Comparison of ENCODE assay signal across 8 mouse cellular contexts in the genomic region with DNA sequence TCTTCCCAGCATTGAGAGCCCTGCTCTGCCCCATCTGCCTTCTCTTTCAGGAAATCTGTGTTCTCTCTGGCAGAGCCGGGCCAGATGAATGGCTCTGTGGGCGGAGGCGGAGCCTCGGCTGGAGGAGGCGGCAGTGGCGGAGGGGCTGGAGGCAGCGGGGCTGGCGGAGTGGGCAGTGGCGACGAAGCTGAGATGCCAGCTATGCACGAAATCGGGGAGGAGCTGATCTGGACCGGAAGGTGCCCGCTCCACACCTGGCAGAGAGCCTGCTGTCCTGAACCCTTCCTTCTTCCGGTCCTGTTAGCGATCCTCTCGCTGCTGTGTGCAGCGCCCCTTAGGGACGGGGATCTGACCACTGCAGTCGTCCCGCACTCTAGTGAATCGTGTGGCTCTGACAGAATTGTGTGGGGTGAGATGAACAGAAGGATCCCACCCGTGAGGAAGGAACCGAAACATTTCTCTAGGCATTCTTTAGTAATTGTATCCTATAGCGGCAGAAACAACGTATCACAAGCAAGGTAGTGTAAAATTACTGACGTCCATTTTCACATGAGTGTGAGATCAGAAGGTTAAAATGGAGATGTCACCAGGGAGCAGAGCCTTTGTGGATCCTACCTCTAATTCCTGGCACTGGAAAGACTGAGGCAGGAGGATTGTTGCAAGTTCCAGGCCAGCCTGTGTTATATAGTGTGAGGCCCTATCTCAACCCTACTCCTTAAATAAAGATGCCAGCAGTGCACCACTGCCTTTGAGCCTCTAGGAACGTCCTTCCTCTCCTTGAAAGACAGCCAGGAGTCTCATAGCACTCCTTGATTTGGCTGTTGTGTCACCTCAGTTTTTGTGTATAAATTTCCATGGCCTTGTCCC. TPM values are rescaled to one million over a fixed set of nuclear protein-coding genes. Genes with fewer than 3 reads are reported as not detected.
DNase-seq lines count a peak whose midpoint lies in the region; ATAC-seq and TF ChIP-seq lines count a peak whose summit lies in the region.

No protein-coding gene starts in this region.

- no peaks in the 10 kb centered on the region for H3K79me2 ChIP-seq in CH12.LX (replicated peaks; ENCODE audit: control insufficient read depth, extremely low read depth, insufficient read depth, poor library complexity, severe bottlenecking)

- ATAC-seq in forebrain, embryonic 13.5 days, result peak; percentile 96
- peak; percentile 97 for ATAC-seq in heart, postnatal 0 days (ENCODE audit: insufficient read depth, low read depth)
- ATAC-seq in liver, embryonic 15.5 days (ENCODE audit: insufficient read depth), result peak; percentile 62; the same call in 1 of the 2 replicates
- ATAC-seq in neural tube, embryonic 11.5 days (ENCODE audit: insufficient read depth, low FRiP score, low TSS enrichment), result peak; percentile 85
- ATAC-seq in stomach, embryonic 16.5 days (ENCODE audit: insufficient read depth, low FRiP score), result peak; percentile 90

- dilution Hi-C loops in CH12.LX (cut with MboI; ENCODE audit: extremely low pct_ligation_motif_present, extremely low pct_unique_long_range_greater_than_20kb, low sequenced_read_pairs), result no loop called here

- peak; percentile 66 for DNase-seq in CH12.LX (ENCODE audit: extremely low read depth)
- peak; percentile 22 for DNase-seq in c-Kit-positive CD71-positive TER-119-positive erythroid progenitor cells, embryonic 14.5 days (ENCODE audit: low spot score)
- DNase-seq in heart, postnatal 0 days (ENCODE audit: low spot score), result peak; percentile 96
- peak; percentile 89 to 95 for DNase-seq in kidney, postnatal 4 days
- DNase-seq in neural tube, embryonic 11.5 days (ENCODE audit: low spot score), result peak; percentile 81

- in situ Hi-C loops in CH12.LX (cut with MboI; ENCODE audit: low pct_ligation_motif_present, low pct_unique_long_range_greater_than_20kb, low sequenced_read_pairs), result no loop called here

- peak in 1 of 2 experiments; percentile 76; a peak in 2 of 4 replicates for TF ChIP-seq CTCF in CH12.LX (conservative IDR thresholded peaks at IDR 0.05 in 1 of 2, IDR thresholded peaks at IDR 0.05 in 1 of 2; ENCODE audit: low read depth in 2 of 2, low read length in 2 of 2)
- TF ChIP-seq CTCF in heart, postnatal 0 days (IDR thresholded peaks at IDR 0.05; ENCODE audit: low read depth), result peak; percentile 76

- TF ChIP-seq RAD21 in CH12.LX (IDR thresholded peaks at IDR 0.05; ENCODE audit: low read depth, low read length), result peak; percentile 40

- 2% methylated on average over 28 of the region's 28 CpGs for WGBS in forebrain, embryonic 13.5 days
- WGBS in heart, postnatal 0 days, result 1% methylated on average over 26 of the region's 28 CpGs
- 3% methylated on average over 27 of the region's 28 CpGs for WGBS in liver, embryonic 15.5 days (ENCODE audit: insufficient replicate concordance)
- WGBS in neural tube, embryonic 11.5 days, result 3% methylated on average over 28 of the region's 28 CpGs
- 3% methylated on average over 28 of the region's 28 CpGs for WGBS in stomach, embryonic 16.5 days

- peak; percentile 67 for TF ChIP-seq POLR2A in CH12.LX (IDR thresholded peaks at IDR 0.05; ENCODE audit: low read depth, low read length)

- H3K4me1 ChIP-seq in CH12.LX (ENCODE audit: control insufficient read depth in 1 of 2, insufficient read depth in 2 of 2), result peaks cover 4 to 11% of the 10 kb centered on the region in 2 experiments; a peak in 3 of 4 replicates
- peaks cover 11% of the 10 kb centered on the region for H3K4me1 ChIP-seq in forebrain, embryonic 13.5 days
- no peaks in the 10 kb centered on the region for H3K4me1 ChIP-seq in heart, postnatal 0 days (ENCODE audit: control insufficient read depth, insufficient read depth)
- peaks cover 8% of the 10 kb centered on the region; the same call in 1 of the 2 replicates for H3K4me1 ChIP-seq in liver, embryonic 15.5 days (replicated peaks)
- H3K4me1 ChIP-seq in neural tube, embryonic 11.5 days (ENCODE audit: control insufficient read depth, insufficient read depth, low read length), result no peaks in the 10 kb centered on the region
- H3K4me1 ChIP-seq in stomach, embryonic 16.5 days (ENCODE audit: control insufficient read depth, insufficient read depth, low read length), result peaks cover 7% of the 10 kb centered on the region

- TF ChIP-seq EP300 in CH12.LX (IDR thresholded peaks at IDR 0.05; ENCODE audit: low read length), result 0 out of 2 replicates have a peak, but pooled peaks have one; percentile 34
- TF ChIP-seq EP300 in heart, postnatal 0 days (IDR thresholded peaks at IDR 0.05; ENCODE audit: low read depth), result no peak

- H3K27ac ChIP-seq in CH12.LX (ENCODE audit: insufficient read depth, low read depth), result no peak overlapping the region
- peak overlapping the region; percentile 75 for H3K27ac ChIP-seq in forebrain, embryonic 13.5 days
- H3K27ac ChIP-seq in heart, postnatal 0 days (ENCODE audit: low read depth), result peak overlapping the region; percentile 60
- H3K27ac ChIP-seq in liver, embryonic 15.5 days (replicated peaks), result no peak overlapping the region
- 0 out of 2 replicates have a peak overlapping the region, but pooled peaks have one; percentile 2 for H3K27ac ChIP-seq in neural tube, embryonic 11.5 days (ENCODE audit: low read depth, low read length)
- peak overlapping the region; percentile 67 for H3K27ac ChIP-seq in stomach, embryonic 16.5 days (ENCODE audit: low read length)

- peaks cover 3% of the 10 kb centered on the region for H3K9me3 ChIP-seq in CH12.LX (replicated peaks; ENCODE audit: low read length)
- no peaks in the 10 kb centered on the region for H3K9me3 ChIP-seq in forebrain, embryonic 13.5 days (replicated peaks)
- H3K9me3 ChIP-seq in heart, postnatal 0 days (replicated peaks; ENCODE audit: control insufficient read depth, low read length), result no peaks in the 10 kb centered on the region
- H3K9me3 ChIP-seq in liver, embryonic 15.5 days (replicated peaks), result no peaks in the 10 kb centered on the region
- H3K9me3 ChIP-seq in neural tube, embryonic 11.5 days (ENCODE audit: control insufficient read depth, low read length), result no peaks in the 10 kb centered on the region
- H3K9me3 ChIP-seq in stomach, embryonic 16.5 days (replicated peaks; ENCODE audit: control insufficient read depth, low read length), result no peaks in the 10 kb centered on the region

- H3K4me2 ChIP-seq in CH12.LX (ENCODE audit: insufficient read depth, low read depth, poor library complexity, severe bottlenecking), result peak overlapping the region; percentile 53
- H3K4me2 ChIP-seq in forebrain, embryonic 13.5 days, result peak overlapping the region; percentile 50
- peak overlapping the region; percentile 57 for H3K4me2 ChIP-seq in heart, postnatal 0 days (ENCODE audit: low read depth, low read length)
- peak overlapping the region; percentile 70 for H3K4me2 ChIP-seq in liver, embryonic 15.5 days
- H3K4me2 ChIP-seq in neural tube, embryonic 11.5 days (ENCODE audit: low read depth), result peak overlapping the region; percentile 57
- H3K4me2 ChIP-seq in stomach, embryonic 16.5 days (ENCODE audit: low read depth, low read length), result peak overlapping the region; percentile 62

- H3K36me3 ChIP-seq in CH12.LX (replicated peaks in 1 of 2; ENCODE audit: control insufficient read depth in 1 of 2, insufficient read depth in 1 of 2, low read length in 1 of 2), result no peaks in the 10 kb centered on the region
- no peaks in the 10 kb centered on the region for H3K36me3 ChIP-seq in forebrain, embryonic 13.5 days (ENCODE audit: poor library complexity, severe bottlenecking)
- no peaks in the 10 kb centered on the region for H3K36me3 ChIP-seq in heart, postnatal 0 days (replicated peaks; ENCODE audit: control insufficient read depth, insufficient read depth, low read length)
- H3K36me3 ChIP-seq in liver, embryonic 15.5 days (replicated peaks), result no peaks in the 10 kb centered on the region
- H3K36me3 ChIP-seq in neural tube, embryonic 11.5 days (ENCODE audit: control insufficient read depth, insufficient read depth, low read length), result no peaks in the 10 kb centered on the region
- no peaks in the 10 kb centered on the region for H3K36me3 ChIP-seq in stomach, embryonic 16.5 days (ENCODE audit: control insufficient read depth, insufficient read depth, low read length)

- H3K9ac ChIP-seq in CH12.LX (ENCODE audit: insufficient read depth, low read depth), result peak overlapping the region; percentile 55
- peak overlapping the region; percentile 65 for H3K9ac ChIP-seq in forebrain, embryonic 13.5 days
- H3K9ac ChIP-seq in heart, postnatal 0 days (replicated peaks; ENCODE audit: low read depth, low read length), result no peak overlapping the region
- H3K9ac ChIP-seq in liver, embryonic 15.5 days, result peak overlapping the region; percentile 43; the same call in 1 of the 2 replicates
- peak overlapping the region; percentile 69 for H3K9ac ChIP-seq in neural tube, embryonic 11.5 days (ENCODE audit: low read length)
- peak overlapping the region; percentile 77 for H3K9ac ChIP-seq in stomach, embryonic 16.5 days (ENCODE audit: low read length)

- peaks cover 31% of the 10 kb centered on the region for H3K27me3 ChIP-seq in CH12.LX (replicated peaks)
- H3K27me3 ChIP-seq in forebrain, embryonic 13.5 days, result no peaks in the 10 kb centered on the region
- H3K27me3 ChIP-seq in heart, postnatal 0 days (ENCODE audit: control insufficient read depth, insufficient read depth, low read length), result no peaks in the 10 kb centered on the region
- peaks cover 44% of the 10 kb centered on the region for H3K27me3 ChIP-seq in liver, embryonic 15.5 days
- H3K27me3 ChIP-seq in neural tube, embryonic 11.5 days (ENCODE audit: control insufficient read depth, insufficient read depth, low read length), result no peaks in the 10 kb centered on the region
- no peaks in the 10 kb centered on the region for H3K27me3 ChIP-seq in stomach, embryonic 16.5 days (ENCODE audit: control insufficient read depth, insufficient read depth, low read length)

- peak overlapping the region; percentile 37 to 75 (median 46) for H3K4me3 ChIP-seq in CH12.LX (replicated peaks in 1 of 3; ENCODE audit: low read depth in 2 of 3, low read length in 2 of 3, poor library complexity in 1 of 3)
- peak overlapping the region; percentile 39 for H3K4me3 ChIP-seq in forebrain, embryonic 13.5 days
- H3K4me3 ChIP-seq in heart, postnatal 0 days (ENCODE audit: low read depth, low read length), result peak overlapping the region; percentile 46
- H3K4me3 ChIP-seq in liver, embryonic 15.5 days (replicated peaks), result peak overlapping the region; percentile 60
- H3K4me3 ChIP-seq in neural tube, embryonic 11.5 days (ENCODE audit: low read depth, low read length), result peak overlapping the region; percentile 43
- H3K4me3 ChIP-seq in stomach, embryonic 16.5 days (replicated peaks; ENCODE audit: low read length), result peak overlapping the region; percentile 59

RNA-seq across cellular contexts. Expression of a gene that starts 48.7 kb away (rescaled TPM):
- total RNA-seq in CH12.LX (2012; rRNA removed), result 0.13 and 0.38 TPM in 2 replicates
- total RNA-seq in CH12.LX (2014; rRNA removed), result not detected in 2 replicates
- polyA plus RNA-seq in CH12.LX (2012; ENCODE audit: insufficient read length, low read depth), result 0.21 TPM in 1 of 2 replicates, not detected in the other
- polyA plus RNA-seq in forebrain, embryonic 13.5 days (2015; fragmentation: Nextera tagmentation; extraction: Ambion mirVana), result 0.34 and 0.62 TPM in 2 replicates
- not detected in 2 replicates for total RNA-seq in heart, postnatal 0 days (2014; rRNA removed; ENCODE audit: low replicate concordance)
- 0.03 TPM in 1 of 2 replicates, not detected in the other for polyA plus RNA-seq in heart, postnatal 0 days (2015; fragmentation: Nextera tagmentation; extraction: Ambion mirVana)
- 1.1 TPM in 2 replicates for polyA plus RNA-seq in liver, embryonic 15.5 days (2015; fragmentation: Nextera tagmentation; extraction: Ambion mirVana)
- polyA plus RNA-seq in neural tube, embryonic 11.5 days (2014; fragmentation: Nextera tagmentation; extraction: Ambion mirVana), result 0.28 and 0.77 TPM in 2 replicates
- 0.30 and 0.60 TPM in 2 replicates for polyA plus RNA-seq in stomach, embryonic 16.5 days (2015; fragmentation: Nextera tagmentation; extraction: Ambion mirVana)

RNA-seq across cellular contexts. Expression of a gene that starts 57.3 kb away (rescaled TPM):
- total RNA-seq in CH12.LX (2012; rRNA removed), result 227 and 351 TPM in 2 replicates
- 281 and 286 TPM in 2 replicates for total RNA-seq in CH12.LX (2014; rRNA removed)
- 317 and 327 TPM in 2 replicates for polyA plus RNA-seq in CH12.LX (2012; ENCODE audit: insufficient read length, low read depth)
- polyA plus RNA-seq in forebrain, embryonic 13.5 days (2015; fragmentation: Nextera tagmentation; extraction: Ambion mirVana), result 29.4 and 32.5 TPM in 2 replicates
- total RNA-seq in heart, postnatal 0 days (2014; rRNA removed; ENCODE audit: low replicate concordance), result 3.6 and 4.7 TPM in 2 replicates
- polyA plus RNA-seq in heart, postnatal 0 days (2015; fragmentation: Nextera tagmentation; extraction: Ambion mirVana), result 8.5 and 8.9 TPM in 2 replicates
- polyA plus RNA-seq in liver, embryonic 15.5 days (2015; fragmentation: Nextera tagmentation; extraction: Ambion mirVana), result 61.6 and 67.8 TPM in 2 replicates
- 43.1 and 45.7 TPM in 2 replicates for polyA plus RNA-seq in neural tube, embryonic 11.5 days (2014; fragmentation: Nextera tagmentation; extraction: Ambion mirVana)
- 29.6 and 35.2 TPM in 2 replicates for polyA plus RNA-seq in stomach, embryonic 16.5 days (2015; fragmentation: Nextera tagmentation; extraction: Ambion mirVana)

RNA-seq across cellular contexts. Expression of a gene that starts 57.4 kb away (rescaled TPM):
- total RNA-seq in CH12.LX (2012; rRNA removed), result 82.6 and 85.5 TPM in 2 replicates
- 182 and 200 TPM in 2 replicates for total RNA-seq in CH12.LX (2014; rRNA removed)
- polyA plus RNA-seq in CH12.LX (2012; ENCODE audit: insufficient read length, low read depth), result 82.4 and 99.8 TPM in 2 replicates
- 35.7 and 39.3 TPM in 2 replicates for polyA plus RNA-seq in forebrain, embryonic 13.5 days (2015; fragmentation: Nextera tagmentation; extraction: Ambion mirVana)
- 33.8 and 35.0 TPM in 2 replicates for total RNA-seq in heart, postnatal 0 days (2014; rRNA removed; ENCODE audit: low replicate concordance)
- 15.1 and 15.9 TPM in 2 replicates for polyA plus RNA-seq in heart, postnatal 0 days (2015; fragmentation: Nextera tagmentation; extraction: Ambion mirVana)
- polyA plus RNA-seq in liver, embryonic 15.5 days (2015; fragmentation: Nextera tagmentation; extraction: Ambion mirVana), result 34.9 and 35.9 TPM in 2 replicates
- 69.5 and 72.3 TPM in 2 replicates for polyA plus RNA-seq in neural tube, embryonic 11.5 days (2014; fragmentation: Nextera tagmentation; extraction: Ambion mirVana)
- 67.6 and 67.9 TPM in 2 replicates for polyA plus RNA-seq in stomach, embryonic 16.5 days (2015; fragmentation: Nextera tagmentation; extraction: Ambion mirVana)

Comparison
In these comparisons a context has a peak if more than half of its experiments do, and no peak if none do; other contexts are left out.
1. DNase-seq: peak in every context shown above with its lines; median percentile 96 in heart, postnatal 0 days; 92 in kidney, postnatal 4 days; 81 in neural tube, embryonic 11.5 days; 66 in CH12.LX; 22 in c-Kit-positive CD71-positive TER-119-positive erythroid progenitor cells, embryonic 14.5 days.
2. H3K27ac ChIP-seq: peak in forebrain, embryonic 13.5 days (single experiment), heart, postnatal 0 days (single experiment), neural tube, embryonic 11.5 days (single experiment) and stomach, embryonic 16.5 days (single experiment); none in CH12.LX (single experiment) and liver, embryonic 15.5 days (single experiment).
3. Peak in every context shown above with its lines, with median percentiles within 50 percentile points of each other: H3K4me2 ChIP-seq, H3K4me3 ChIP-seq and ATAC-seq.